Mouse (Mus musculus) small intestine, adult 2 months (tissue): ENCODE measurements around the gene Hist2h2bb.

Experiments
- CTCF ChIP-seq: fragments of 200-500 bp; IDR thresholded peaks from 2 replicates; pipeline ENCODE4 v1.5.1; 2012; ENCODE audit warnings: low read depth, mild to moderate bottlenecking, control low read depth, inconsistent platforms, low read length, moderate library complexity, mixed read lengths; ENCODE audit not compliant: insufficient replicate concordance, insufficient read length; ENCODE audit errors: extremely low read depth
- POLR2A ChIP-seq: fragments of 200-500 bp; IDR thresholded peaks from 2 replicates; pipeline ENCODE4 v1.6.1; 2012; ENCODE audit warnings: low read depth, mild to moderate bottlenecking, control low read depth, inconsistent platforms, low read length, moderate library complexity

DNA sequence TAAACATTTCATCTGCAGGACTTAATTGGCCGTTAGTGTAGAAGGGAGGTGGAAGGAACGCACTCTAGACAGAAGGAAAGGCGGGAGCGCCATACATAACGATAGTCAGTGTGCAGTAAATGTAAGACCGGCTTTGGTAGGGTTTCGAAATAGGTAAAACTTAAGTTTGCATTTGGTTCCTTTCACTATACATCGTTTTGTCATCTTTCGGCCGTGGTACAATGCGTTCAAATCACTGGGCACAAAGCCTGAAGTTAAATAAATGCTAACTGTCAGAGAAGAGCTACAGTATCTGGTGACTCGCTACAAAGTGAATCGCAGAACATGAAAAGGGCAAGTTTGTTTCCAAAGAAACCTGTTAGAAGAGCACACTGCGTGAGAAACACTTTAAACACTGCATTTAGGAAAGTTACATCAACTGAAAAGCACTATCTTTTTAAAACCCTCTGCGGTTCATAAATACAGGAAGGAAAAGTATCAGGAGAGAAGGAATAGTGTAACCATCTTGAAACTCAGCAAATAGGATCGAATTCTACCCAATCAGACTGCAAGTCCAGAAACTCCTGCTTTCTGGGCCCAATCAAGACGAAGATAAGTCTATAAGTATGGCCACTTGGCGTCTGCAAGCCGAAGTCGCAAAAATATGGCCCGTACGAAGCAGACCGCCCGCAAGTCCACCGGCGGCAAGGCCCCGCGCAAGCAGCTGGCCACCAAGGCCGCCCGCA, 1.3 kb upstream of the Hist2h2bb start, which contains the start of gene Hist2h3b:
- peak; percentile 94 for TF ChIP-seq POLR2A
- TF ChIP-seq CTCF = no peak
